Mouse (Mus musculus) megakaryocyte, embryonic 14.5 days (primary cell): Measurements from ENCODE around the gene Hrasls. TPM values are rescaled to one million over a fixed set of nuclear protein-coding genes. Genes with fewer than 3 reads are reported as not detected.

ENCODE experiments used
- H3K27me3 ChIP-seq: replicated peaks from 2 replicates; pipeline ENCODE3; 2012; ENCODE audit warnings: inconsistent platforms
- H3K36me3 ChIP-seq: replicated peaks from 2 replicates; pipeline ENCODE3; 2012; ENCODE audit warnings: low read length, inconsistent platforms, mixed read lengths
- H3K4me1 ChIP-seq: 2 replicates; pipeline ENCODE4 v1.6.1; 2012; ENCODE audit warnings: inconsistent platforms
- H3K4me3 ChIP-seq: replicated peaks from 2 replicates; pipeline ENCODE3; 2012; ENCODE audit warnings: moderate library complexity, mild to moderate bottlenecking, inconsistent platforms
- H3K9me3 ChIP-seq: 2 replicates; pipeline ENCODE4 v1.6.1; 2012; ENCODE audit warnings: inconsistent platforms
- FLI1 ChIP-seq: IDR thresholded peaks from 2 replicates; pipeline ENCODE4 v1.6.1; 2012; ENCODE audit warnings: low read length, inconsistent platforms, mixed read lengths
- GATA1 ChIP-seq: IDR thresholded peaks from 3 replicates; pipeline ENCODE4 v1.6.1; 2012; ENCODE audit warnings: mixed read lengths, low read length, inconsistent platforms, borderline replicate concordance
- polyA plus RNA-seq: library from polyadenylated mRNA; stranded (reverse); fragments of >175 nt; gene quantifications from 2 replicates; pipeline ENCODE4 v1.2.3, GENCODE M21; 2012; ENCODE audit warnings: low replicate concordance; ENCODE audit not compliant: insufficient read depth

Hrasls gene
- polyA plus RNA-seq, 1 experiment = not detected

GRCm38 (mm10) chr16:29201146-29201545 is 8.3 kb upstream of the Hrasls start:
- Histone ChIP-seq H3K27me3 (no peaks in the 10 kb centered on the region), H3K4me3 (no peak overlapping the region), H3K4me1 (no peaks in the 10 kb centered on the region), H3K36me3 (no peaks in the 10 kb centered on the region), H3K9me3 (peaks cover 28% of the 10 kb centered on the region)
- TF ChIP-seq GATA1 (no peak), FLI1 (no peak)

GRCm38 (mm10) chr16:29204875-29205274 is 4.6 kb upstream of the Hrasls start:
- no peaks in the 10 kb centered on the region for H3K36me3 ChIP-seq
- H3K27me3 ChIP-seq = peaks cover 3% of the 10 kb centered on the region
- no peaks in the 10 kb centered on the region for H3K4me1 ChIP-seq
- H3K4me3 ChIP-seq = no peak overlapping the region
- TF ChIP-seq GATA1 = no peak
- TF ChIP-seq FLI1 = no peak
- H3K9me3 ChIP-seq = peaks cover 19% of the 10 kb centered on the region

GRCm38 (mm10) chr16:29205581-29205980 is 3.9 kb upstream of the Hrasls start:
- Histone ChIP-seq H3K4me3 (no peak overlapping the region), H3K27me3 (peaks cover 6% of the 10 kb centered on the region), H3K4me1 (no peaks in the 10 kb centered on the region), H3K36me3 (no peaks in the 10 kb centered on the region), H3K9me3 (peaks cover 20% of the 10 kb centered on the region)
- no peak for TF ChIP-seq GATA1
- TF ChIP-seq FLI1 = no peak

DNA sequence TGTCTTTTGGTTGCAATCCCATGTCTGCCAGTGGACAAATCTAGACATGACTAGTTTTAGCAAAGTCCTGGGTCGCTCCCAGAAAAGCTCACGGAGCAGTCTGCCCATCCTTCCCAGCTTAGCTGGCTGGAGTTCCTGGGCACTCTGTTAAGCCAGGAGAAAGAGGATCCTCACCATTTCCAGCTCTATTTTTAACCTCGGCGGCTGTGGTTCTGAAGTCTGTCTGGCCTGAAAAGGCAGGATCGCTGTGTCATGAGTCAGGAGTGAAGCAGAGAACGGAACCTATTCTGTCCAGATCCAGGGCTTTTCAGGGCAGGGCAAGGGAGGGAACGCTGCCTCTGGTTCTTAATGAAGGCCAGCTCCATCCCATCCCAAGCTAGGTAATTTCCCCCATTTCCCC is 654 bp upstream of the Hrasls start:
- no peak overlapping the region for H3K4me3 ChIP-seq
- H3K27me3 ChIP-seq = peaks cover 8% of the 10 kb centered on the region
- TF ChIP-seq FLI1 = no peak
- no peak for TF ChIP-seq GATA1
- H3K36me3 ChIP-seq = no peaks in the 10 kb centered on the region
- no peaks in the 10 kb centered on the region for H3K4me1 ChIP-seq
- peaks cover 13% of the 10 kb centered on the region for H3K9me3 ChIP-seq

DNA sequence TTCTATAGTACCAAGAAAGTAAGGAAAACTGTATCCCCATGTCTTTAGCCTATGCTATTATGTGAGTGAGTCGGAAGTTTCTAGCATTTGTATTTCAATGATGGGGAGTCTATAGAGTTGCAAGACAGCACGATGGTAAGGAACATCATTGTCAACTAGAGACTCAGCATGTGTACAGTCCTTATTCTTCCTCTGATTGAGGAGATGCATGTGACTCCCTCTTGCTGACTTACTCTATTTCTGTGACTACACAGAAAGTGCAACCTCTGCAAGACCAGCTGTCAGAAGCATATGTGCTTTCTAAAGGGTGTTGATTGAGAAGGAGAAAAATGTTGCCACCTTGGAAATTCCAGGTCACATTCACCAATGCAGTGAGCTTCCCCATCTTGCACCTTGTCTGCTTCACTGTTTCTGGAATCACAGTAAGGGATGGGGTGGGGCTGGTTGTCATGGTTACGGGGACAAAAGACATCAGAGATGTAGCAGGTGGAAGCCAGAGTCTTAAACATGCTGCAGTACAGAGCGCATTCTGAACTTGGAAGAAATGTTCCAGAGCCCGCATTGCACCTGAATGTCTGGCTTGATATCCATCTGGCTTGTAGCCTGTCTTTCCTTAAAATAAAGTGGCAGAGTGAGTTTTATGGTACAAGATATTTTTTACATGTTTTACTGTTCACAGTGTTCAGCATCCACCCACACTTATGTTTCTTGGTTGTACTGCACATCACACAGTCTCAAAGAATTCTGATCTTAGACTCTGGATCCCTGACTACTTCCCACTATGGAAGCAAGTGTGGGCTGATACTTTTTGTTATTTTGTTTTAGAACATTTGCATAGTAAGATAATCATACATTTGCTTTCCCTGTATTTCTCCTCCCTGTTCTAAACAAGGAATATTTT is 7.2 kb downstream of the Hrasls start:
- Histone ChIP-seq H3K4me1 (no peaks in the 10 kb centered on the region), H3K36me3 (no peaks in the 10 kb centered on the region), H3K27me3 (no peaks in the 10 kb centered on the region), H3K9me3 (no peaks in the 10 kb centered on the region), H3K4me3 (no peak overlapping the region)
- TF ChIP-seq FLI1 (no peak), GATA1 (no peak)

DNA sequence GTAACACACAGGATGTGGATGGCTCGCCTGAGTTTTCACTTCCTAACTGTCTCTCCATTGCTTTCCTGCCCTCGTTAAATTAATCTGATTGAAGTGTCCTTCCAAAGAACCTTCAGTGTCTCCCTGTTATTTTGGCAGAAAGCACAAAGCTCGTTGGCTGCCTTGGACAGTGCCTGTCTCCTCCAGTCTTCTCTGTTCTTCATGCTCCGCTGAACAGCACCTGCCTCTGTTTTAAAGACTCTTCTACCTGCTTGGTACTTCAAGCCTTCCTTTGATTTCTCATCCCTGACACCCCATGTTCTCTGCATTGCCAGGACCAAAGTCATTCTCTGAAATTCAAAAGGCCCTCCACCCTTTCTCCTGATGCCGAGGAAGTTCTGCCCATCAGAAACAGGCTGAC is 26.5 kb downstream of the Hrasls start:
- Histone ChIP-seq H3K4me3 (no peak overlapping the region), H3K4me1 (no peaks in the 10 kb centered on the region), H3K36me3 (no peaks in the 10 kb centered on the region), H3K27me3 (no peaks in the 10 kb centered on the region), H3K9me3 (no peaks in the 10 kb centered on the region)
- no peak for TF ChIP-seq FLI1
- TF ChIP-seq GATA1 = no peak

GRCm38 (mm10) chr16:29254325-29254724 is 44.8 kb downstream of the Hrasls start:
- no peaks in the 10 kb centered on the region for H3K36me3 ChIP-seq
- TF ChIP-seq FLI1 = no peak
- no peak for TF ChIP-seq GATA1
- H3K9me3 ChIP-seq = peaks cover 2% of the 10 kb centered on the region
- no peak overlapping the region for H3K4me3 ChIP-seq
- H3K27me3 ChIP-seq = no peaks in the 10 kb centered on the region
- no peaks in the 10 kb centered on the region for H3K4me1 ChIP-seq

Other genes with a start within 250 kb of the Hrasls start
- not detected in 2 replicates for gene Atp13a5, start 169.0 kb downstream of the Hrasls start, polyA plus RNA-seq